ENCODE assay signal across 26 mouse cellular contexts in the genomic region with DNA sequence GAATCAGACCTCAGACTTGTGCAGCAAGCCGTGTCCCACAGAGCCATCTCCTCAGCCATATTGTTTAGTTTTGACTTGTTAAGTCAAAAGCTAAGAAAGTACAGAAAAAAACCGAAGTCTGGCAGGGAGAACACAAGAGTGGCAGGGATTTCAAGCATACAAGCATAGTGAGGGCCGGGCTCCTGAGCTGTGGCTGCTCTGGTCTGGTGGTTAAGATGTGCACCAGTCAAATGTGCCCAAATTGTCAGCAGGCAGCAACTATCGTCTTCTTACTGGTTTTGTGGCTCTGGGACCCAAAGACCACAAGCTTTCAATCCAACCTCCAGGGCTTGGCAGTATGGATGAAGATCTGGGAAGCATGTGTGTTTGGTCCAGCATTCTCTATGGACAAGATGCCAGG. TPM values are rescaled to one million over a fixed set of nuclear protein-coding genes. Genes with fewer than 3 reads are reported as not detected.
"Had no signal": no experiment of that assay in that cellular context is flagged by ENCODE, and none has a peak within 500 bp of the region (broad histone marks: within the 10 kb centered on the region; RNA-seq: fewer than 3 reads in every experiment).

No protein-coding gene starts in this region.

- H3K36me3 ChIP-seq: hindbrain, embryonic 10.5 days; hindbrain, embryonic 12.5 days; intestine, embryonic 15.5 days; limb, embryonic 10.5 days; limb, embryonic 12.5 days; liver, embryonic 13.5 days had no signal

- H3K4me3 ChIP-seq: gastrocnemius, adult 2 months; hindbrain, embryonic 10.5 days; hindbrain, embryonic 12.5 days; intestine, embryonic 15.5 days; layer of hippocampus, adult 2 months; left cerebral cortex, adult 2 months; limb, embryonic 10.5 days; limb, embryonic 12.5 days; liver, embryonic 13.5 days had no signal

- H3K27me3 ChIP-seq: hindbrain, embryonic 12.5 days; intestine, embryonic 15.5 days; liver, embryonic 13.5 days had no signal

- H3K4me2 ChIP-seq: heart, embryonic 11.5 days; hindbrain, embryonic 12.5 days; hindbrain, embryonic 14.5 days; intestine, embryonic 15.5 days; limb, embryonic 12.5 days; liver, embryonic 11.5 days; liver, embryonic 13.5 days had no signal

- H3K4me1 ChIP-seq: intestine, embryonic 15.5 days; liver, embryonic 13.5 days had no signal

- H3K9me3 ChIP-seq: hindbrain, embryonic 10.5 days; hindbrain, embryonic 12.5 days; intestine, embryonic 15.5 days; limb, embryonic 10.5 days; limb, embryonic 12.5 days; liver, embryonic 13.5 days had no signal

- H3K27ac ChIP-seq: gastrocnemius, adult 2 months; hindbrain, embryonic 10.5 days; hindbrain, embryonic 12.5 days; hindbrain, embryonic 14.5 days; intestine, embryonic 15.5 days; layer of hippocampus, adult 2 months; left cerebral cortex, adult 2 months; limb, embryonic 10.5 days; limb, embryonic 12.5 days; liver, embryonic 13.5 days had no signal

- DNase-seq: gastrocnemius, adult 2 months; gastrocnemius, postnatal 10 days; gastrocnemius, postnatal 25 days; heart, adult 18-20 months; heart, postnatal 10 days; heart, postnatal 4 days; kidney, adult 18-20 months; kidney, adult 8-10 months; kidney, postnatal 10 days; kidney, postnatal 25 days; kidney, postnatal 4 days; liver; liver, embryonic 13.5 days had no signal

- H3K9ac ChIP-seq: hindbrain, embryonic 12.5 days; hindbrain, embryonic 14.5 days; intestine, embryonic 15.5 days; limb, embryonic 12.5 days; liver, embryonic 13.5 days had no signal

- ATAC-seq: hindbrain, embryonic 16.5 days; inflammation-experienced regulatory T-cells, adult 6 months; intestine, embryonic 15.5 days; intestine, postnatal 0 days had no signal

RNA-seq across cellular contexts. Expression of gene Syt13, which starts 42.2 kb away (rescaled TPM):
- polyA plus RNA-seq: inflammation-experienced regulatory T-cells, adult 6 months had no signal
